Mouse (Mus musculus): ENCODE measurements around the gene Sp1. TPM values are rescaled to one million over a fixed set of nuclear protein-coding genes. Genes with fewer than 3 reads are reported as not detected.

Gene Sp1
- total RNA-seq, 2 experiments from 2014 or later, result 55.5 to 74.3 TPM

DNA sequence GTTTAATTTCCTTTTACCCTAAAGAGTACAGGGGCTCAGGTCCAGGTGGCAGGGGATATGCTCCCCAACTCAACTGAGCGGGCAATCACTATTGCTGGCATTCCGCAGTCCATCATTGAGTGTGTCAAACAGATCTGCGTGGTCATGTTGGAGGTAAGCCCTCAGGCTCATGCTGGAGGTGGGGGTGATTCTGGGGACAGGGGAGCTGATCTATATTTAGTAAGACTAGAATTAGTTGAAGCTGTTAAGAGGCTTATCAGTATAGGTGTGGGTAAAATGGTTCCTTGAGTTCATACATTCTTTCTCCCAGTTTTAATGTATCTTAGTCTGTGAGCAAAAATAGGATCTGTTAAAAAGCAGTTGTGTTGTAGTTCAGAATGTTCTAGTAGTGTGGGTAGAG, 77.2 kb downstream of the Sp1 start:
- DNase-seq, result no peak

DNA sequence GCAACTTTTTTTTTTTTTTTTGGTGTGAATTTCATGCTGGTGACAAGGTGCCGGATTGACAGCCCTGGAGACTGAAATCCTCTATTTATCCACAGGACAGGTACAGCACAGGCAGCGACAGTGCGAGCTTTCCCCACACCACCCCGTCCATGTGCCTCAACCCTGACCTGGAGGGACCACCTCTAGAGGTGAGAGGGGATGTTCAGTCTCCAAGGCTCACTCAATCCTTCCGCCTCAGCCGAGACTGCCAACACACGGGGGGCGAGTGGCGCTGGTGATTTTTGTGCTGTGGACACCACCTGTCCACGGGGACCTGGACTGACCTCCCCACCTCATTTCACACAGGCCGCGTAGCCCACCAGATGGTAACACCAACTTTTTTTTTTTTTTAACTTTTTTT, 79.9 kb downstream of the Sp1 start:
- DNase-seq, result no peak

Other genes with a start within 250 kb of the Sp1 start
- gene Zfp740, start 202.9 kb upstream of the Sp1 start, total RNA-seq (2021), result 10 to 100 TPM; 45.3 to 49.4 TPM
- gene Csad, start 201.4 kb upstream of the Sp1 start, total RNA-seq (2021), result 10 to 100 TPM; 26.8 to 29.9 TPM
- gene Itgb7, start 174.2 kb upstream of the Sp1 start, total RNA-seq (2021), result 1 to 10 TPM in 1 of 2 experiments, under 1 TPM in 1; 0.98 to 1.0 TPM
- gene Rarg, start 148.6 kb upstream of the Sp1 start, total RNA-seq (2021), result 10 to 100 TPM; 12.9 to 16.6 TPM
- not detected for gene Gm9918, start 135.6 kb upstream of the Sp1 start, total RNA-seq (2021)
- 10 to 100 TPM; 21.1 to 22.7 TPM for gene Mfsd5, start 126.7 kb upstream of the Sp1 start, total RNA-seq (2021)
- 10 to 100 TPM; 23.2 to 28.2 TPM for gene Espl1, start 109.9 kb upstream of the Sp1 start, total RNA-seq (2021)
- 100 to 1,000 TPM; 334 to 351 TPM for gene Pfdn5, start 80.0 kb upstream of the Sp1 start, total RNA-seq (2021)
- gene Myg1, start 74.4 kb upstream of the Sp1 start, total RNA-seq (2021), result 10 to 100 TPM; 31.8 to 37.3 TPM
- gene Aaas, start 55.4 kb upstream of the Sp1 start, total RNA-seq (2021), result 10 to 100 TPM; 29.2 to 30.0 TPM
- gene Sp7, start 39.0 kb upstream of the Sp1 start, total RNA-seq (2021), result not detected
- 1 to 10 TPM in 1 of 2 experiments, under 1 TPM in 1; 0.77 to 1.6 TPM for gene Amhr2, start 39.2 kb downstream of the Sp1 start, total RNA-seq (2021)
- 10 to 100 TPM; 26.4 to 28.0 TPM for gene Prr13, start 52.9 kb downstream of the Sp1 start, total RNA-seq (2021)
- 100 to 1,000 TPM; 703 to 721 TPM for gene Pcbp2, start 64.4 kb downstream of the Sp1 start, total RNA-seq (2021)
- gene Gm10337, start 97.6 kb downstream of the Sp1 start, total RNA-seq (2021), result 1 to 10 TPM in 1 of 2 experiments, not detected in 1; 7.3 TPM
- 1 to 10 TPM; 5.4 to 6.1 TPM for gene Map3k12, start 110.9 kb downstream of the Sp1 start, total RNA-seq (2021)
- 10 to 100 TPM; 58.6 to 58.9 TPM for gene Tarbp2, start 112.0 kb downstream of the Sp1 start, total RNA-seq (2021)
- gene Npff, start 118.8 kb downstream of the Sp1 start, total RNA-seq (2021), result 1 to 10 TPM; 2.6 to 3.0 TPM
- 1 to 10 TPM in 1 of 2 experiments, not detected in 1; 1.9 TPM for gene Gm28047, start 218.9 kb downstream of the Sp1 start, total RNA-seq (2021)
- gene Atf7, start 219.3 kb downstream of the Sp1 start, total RNA-seq (2021), result 10 to 100 TPM; 68.7 to 69.2 TPM